Mouse (Mus musculus): ENCODE results near the gene Peli3.
A peak's percentile ranks its signal among the peaks of the same experiment; 100 is the strongest.

The Peli3 gene

GRCm38 (mm10) chr19:4909376-4909775 is 33.6 kb downstream of the Peli3 start:
- no peak for DNase-seq (ENCODE audit: low spot score)

GRCm38 (mm10) chr19:4908107-4908506 is 34.8 kb downstream of the Peli3 start:
- no peak for DNase-seq (ENCODE audit: low spot score)

- peak; percentile 77 for DNase-seq (ENCODE audit: low spot score)
These were observed 36.7 kb downstream of the Peli3 start, which contains the start of gene Bbs1 for GRCm38 (mm10) chr19:4905979-4906794. TSS of gene Bbs1 (minus strand) at chr19:4906628.

GRCm38 (mm10) chr19:4899888-4900287 is 43.0 kb downstream of the Peli3 start:
- DNase-seq (ENCODE audit: low spot score) = no peak

- no peak for DNase-seq (ENCODE audit: low spot score)
These were observed 44.0 kb downstream of the Peli3 start for GRCm38 (mm10) chr19:4898972-4899371.

GRCm38 (mm10) chr19:4896780-4897520 is 46.0 kb downstream of the Peli3 start:
- no peak for DNase-seq (ENCODE audit: low spot score)

- no peak for DNase-seq (ENCODE audit: low spot score)
These were observed 51.1 kb downstream of the Peli3 start for GRCm38 (mm10) chr19:4891798-4892197.

- no peak for DNase-seq (ENCODE audit: low spot score)
These were observed 53.1 kb downstream of the Peli3 start for GRCm38 (mm10) chr19:4889791-4890190.

GRCm38 (mm10) chr19:4883961-4884360 is 59.0 kb downstream of the Peli3 start:
- no peak for DNase-seq (ENCODE audit: low spot score)

Measured in ovary, postnatal 14 days (tissue).